Mouse (Mus musculus): ENCODE measurements at regions not wholly inside any gene's neighbourhood (a gene's known extent, or its start where the extent isn't known, plus 50 kb on each side); places are given as distances from the start of the nearest gene placed in this dataset.

- TF ChIP-seq CTCF (IDR thresholded peaks at IDR 0.05; ENCODE audit: low read depth) (no peak), EP300 (optimal IDR thresholded peaks at IDR 0.05) (no peak)
Observed at GRCm38 (mm10) chr5:45099082-45099481, 299.6 kb upstream of the Ldb2 start.

Measured in stomach, postnatal 0 days (tissue).